Mouse (Mus musculus): ENCODE measurements around the gene Hjurp. TPM values are rescaled to one million over a fixed set of nuclear protein-coding genes. Genes with fewer than 3 reads are reported as not detected.

The Hjurp gene
- total RNA-seq, 2 experiments from 2014 or later: 306 to 349 TPM

DNA sequence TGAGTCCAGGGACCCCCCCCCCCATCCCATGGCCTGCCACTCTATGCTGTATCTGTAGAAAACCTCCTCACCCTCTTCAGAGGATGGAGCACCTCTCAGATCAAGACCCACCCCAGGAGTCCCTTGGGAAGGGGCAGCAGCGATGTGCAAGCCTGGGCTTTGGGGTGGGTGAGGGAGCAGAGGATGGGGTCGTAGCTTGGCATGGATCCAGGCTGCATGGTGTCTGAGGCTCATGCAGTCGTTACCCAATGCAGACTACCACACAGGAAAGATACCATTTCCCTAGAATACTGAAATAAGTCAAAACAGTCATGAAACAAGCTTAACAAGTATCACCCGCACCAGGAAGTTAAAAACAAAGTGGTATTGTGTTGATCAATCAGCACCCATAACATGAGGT, 28.8 kb downstream of the Hjurp start:
- no peak for ATAC-seq (replicated peaks; ENCODE audit: low FRiP score, poor library complexity, severe bottlenecking)

DNA sequence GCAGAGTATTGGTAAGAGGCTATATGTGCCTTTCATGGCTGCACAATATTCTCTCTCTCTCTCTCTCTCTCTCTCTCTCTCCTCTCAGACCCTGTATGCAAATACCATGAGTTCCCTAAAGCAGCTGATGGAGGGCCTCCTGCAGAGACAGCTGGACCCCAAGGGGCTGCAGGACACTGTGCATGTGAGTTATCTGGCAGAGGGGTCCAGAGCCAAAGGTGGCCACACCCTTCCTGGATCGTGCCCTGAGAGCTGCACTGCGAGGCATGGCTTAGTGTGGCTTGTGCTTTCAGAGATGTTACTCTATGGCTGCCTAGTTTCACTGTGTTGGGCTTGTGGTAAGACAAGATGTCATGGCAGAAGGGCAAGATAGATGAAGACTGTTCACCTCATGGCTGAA, 29.8 kb downstream of the Hjurp start:
- no peak for ATAC-seq (replicated peaks; ENCODE audit: low FRiP score, poor library complexity, severe bottlenecking)

- ATAC-seq (replicated peaks; ENCODE audit: low FRiP score, poor library complexity, severe bottlenecking): no peak
Measured at GRCm38 (mm10) chr1:88246386-88246785, 31.0 kb downstream of the Hjurp start.

- no peak for ATAC-seq (replicated peaks; ENCODE audit: low FRiP score, poor library complexity, severe bottlenecking)
Measured at GRCm38 (mm10) chr1:88245881-88246280, 31.6 kb downstream of the Hjurp start.

GRCm38 (mm10) chr1:88243861-88244260, 33.6 kb downstream of the Hjurp start:
- ATAC-seq (replicated peaks; ENCODE audit: low FRiP score, poor library complexity, severe bottlenecking): no peak

DNA sequence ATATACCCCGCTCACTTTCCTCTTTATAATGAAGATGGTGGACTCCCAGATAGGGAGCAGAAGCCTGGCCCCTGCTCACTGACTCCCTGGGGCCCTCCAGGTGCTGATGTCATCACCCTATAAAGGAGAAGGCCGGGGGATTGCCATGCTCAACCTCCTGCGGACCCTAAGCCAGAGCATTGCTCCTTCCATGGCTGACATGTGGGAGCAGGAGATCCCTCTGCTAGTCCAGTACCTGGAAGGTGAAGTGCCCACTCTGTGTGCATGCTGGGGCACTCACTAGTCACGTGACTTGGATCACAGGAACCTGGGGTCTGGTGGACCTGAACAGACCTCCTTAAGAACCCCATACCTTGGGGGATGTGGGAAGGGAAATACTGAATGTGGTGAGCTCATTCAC, 36.9 kb downstream of the Hjurp start:
- ATAC-seq (replicated peaks; ENCODE audit: low FRiP score, poor library complexity, severe bottlenecking): no peak

GRCm38 (mm10) chr1:88240072-88240471, 37.4 kb downstream of the Hjurp start:
- no peak for ATAC-seq (replicated peaks; ENCODE audit: low FRiP score, poor library complexity, severe bottlenecking)

DNA sequence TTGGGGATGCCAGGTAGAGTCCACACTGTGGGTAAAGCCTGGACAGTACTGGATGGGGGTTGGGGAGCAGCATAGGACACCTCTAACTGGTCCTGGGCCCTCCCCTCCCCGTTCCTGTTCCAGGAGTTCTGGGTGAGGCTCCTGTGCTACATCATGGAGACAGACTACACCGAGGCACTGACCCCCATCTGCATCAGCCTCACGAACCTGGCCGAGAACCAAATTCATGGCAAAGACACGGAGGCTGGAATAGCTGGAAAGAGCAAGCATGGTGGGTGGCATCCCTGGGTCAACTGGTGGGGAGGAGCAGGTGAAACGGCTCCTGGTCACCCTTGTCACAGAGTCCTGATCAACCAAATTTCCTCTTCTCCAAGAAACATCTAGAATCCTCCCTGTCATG, 38.7 kb downstream of the Hjurp start:
- no peak for ATAC-seq (replicated peaks; ENCODE audit: low FRiP score, poor library complexity, severe bottlenecking)

GRCm38 (mm10) chr1:88237311-88237710, 40.1 kb downstream of the Hjurp start:
- no peak for ATAC-seq (replicated peaks; ENCODE audit: low FRiP score, poor library complexity, severe bottlenecking)

DNA sequence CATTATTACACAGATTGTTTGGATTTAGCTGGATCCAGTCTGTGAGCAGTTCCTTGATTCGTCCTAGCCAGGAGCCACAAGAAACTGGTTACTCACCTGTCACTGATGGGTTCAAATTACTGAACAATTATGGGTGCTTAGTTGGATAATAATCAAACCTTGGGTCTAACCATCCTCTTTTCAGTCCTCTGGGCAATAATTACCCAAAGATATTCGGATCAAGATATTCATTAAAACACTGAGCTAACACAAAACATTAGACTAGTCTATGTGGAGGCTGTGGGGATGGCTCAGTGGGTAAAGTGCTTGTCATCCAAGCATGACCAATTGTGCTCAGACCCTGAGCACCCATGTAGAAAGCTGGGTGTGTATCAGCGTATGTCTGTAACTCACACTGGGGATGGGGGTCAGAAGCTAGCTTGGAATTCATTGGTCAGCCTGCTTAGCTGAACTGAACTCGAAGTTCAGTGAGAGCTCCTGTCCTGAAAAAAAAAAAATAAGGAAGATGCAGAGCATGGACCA, 41.5 kb downstream of the Hjurp start:
- ATAC-seq (replicated peaks; ENCODE audit: low FRiP score, poor library complexity, severe bottlenecking): no peak

GRCm38 (mm10) chr1:88235046-88235893, 42.2 kb downstream of the Hjurp start:
- ATAC-seq (replicated peaks; ENCODE audit: low FRiP score, poor library complexity, severe bottlenecking): no peak; the same call in 1 of the 2 replicates

DNA sequence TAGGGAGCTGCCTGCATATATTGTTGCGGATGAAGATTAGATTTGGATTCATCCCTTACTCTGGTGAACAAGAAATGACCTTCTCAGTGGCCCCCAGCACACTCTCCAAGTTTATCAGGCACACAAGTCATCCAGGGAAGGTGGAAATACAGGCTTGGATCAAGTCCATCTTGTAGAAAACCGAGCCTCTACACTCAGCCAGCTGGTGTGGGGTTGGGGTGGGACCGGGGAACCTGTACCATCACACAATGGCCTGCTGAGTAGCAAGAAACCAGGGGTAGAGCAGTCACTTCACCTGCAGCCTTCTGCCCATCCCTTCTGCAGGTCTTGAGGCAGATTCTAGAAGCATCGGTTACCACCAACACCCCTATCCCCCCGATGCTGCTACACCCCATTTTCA, 42.8 kb downstream of the Hjurp start:
- no peak for ATAC-seq (replicated peaks; ENCODE audit: low FRiP score, poor library complexity, severe bottlenecking)

- no peak for ATAC-seq (replicated peaks; ENCODE audit: low FRiP score, poor library complexity, severe bottlenecking)
Measured at GRCm38 (mm10) chr1:88234248-88234610, 43.2 kb downstream of the Hjurp start.

DNA sequence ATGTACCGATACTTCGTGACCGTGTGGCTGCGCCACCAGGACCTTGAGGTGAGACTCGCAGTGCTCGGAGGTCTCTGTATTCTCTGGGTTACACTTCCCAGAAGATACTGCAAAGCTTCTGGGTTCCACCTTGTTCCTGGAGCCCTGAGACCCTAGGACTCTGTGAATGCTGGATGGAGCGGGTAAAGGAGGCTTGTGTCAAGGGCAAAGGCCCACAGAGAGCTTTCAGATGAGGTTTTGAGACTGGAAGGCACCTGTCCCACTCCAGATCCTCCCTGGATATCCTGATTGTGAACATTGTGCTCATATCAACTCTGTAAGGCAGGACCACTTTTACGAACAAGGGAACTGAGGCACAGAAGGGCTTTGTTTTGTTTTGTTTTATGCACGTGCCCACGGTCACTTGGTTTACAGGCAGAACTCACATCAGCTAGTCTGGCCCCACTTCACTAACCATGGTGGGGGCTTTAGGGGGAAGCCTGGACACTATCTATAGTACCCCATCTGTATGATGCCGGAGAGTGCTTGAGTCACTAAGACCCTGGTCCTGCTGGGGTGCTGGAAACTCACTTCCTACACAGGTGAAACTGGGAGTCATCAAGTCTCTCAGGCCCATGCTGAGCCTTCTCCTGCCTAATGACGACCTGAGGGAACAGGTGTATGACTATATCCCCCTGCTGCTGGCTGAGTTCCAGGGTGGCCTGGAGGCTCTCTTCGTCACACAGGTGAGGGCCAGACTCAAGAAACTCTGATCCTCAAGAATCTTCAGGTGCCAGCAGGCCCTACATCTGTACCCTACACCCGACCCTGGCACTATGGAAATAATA, 43.8 kb downstream of the Hjurp start:
- ATAC-seq (replicated peaks; ENCODE audit: low FRiP score, poor library complexity, severe bottlenecking): no peak

DNA sequence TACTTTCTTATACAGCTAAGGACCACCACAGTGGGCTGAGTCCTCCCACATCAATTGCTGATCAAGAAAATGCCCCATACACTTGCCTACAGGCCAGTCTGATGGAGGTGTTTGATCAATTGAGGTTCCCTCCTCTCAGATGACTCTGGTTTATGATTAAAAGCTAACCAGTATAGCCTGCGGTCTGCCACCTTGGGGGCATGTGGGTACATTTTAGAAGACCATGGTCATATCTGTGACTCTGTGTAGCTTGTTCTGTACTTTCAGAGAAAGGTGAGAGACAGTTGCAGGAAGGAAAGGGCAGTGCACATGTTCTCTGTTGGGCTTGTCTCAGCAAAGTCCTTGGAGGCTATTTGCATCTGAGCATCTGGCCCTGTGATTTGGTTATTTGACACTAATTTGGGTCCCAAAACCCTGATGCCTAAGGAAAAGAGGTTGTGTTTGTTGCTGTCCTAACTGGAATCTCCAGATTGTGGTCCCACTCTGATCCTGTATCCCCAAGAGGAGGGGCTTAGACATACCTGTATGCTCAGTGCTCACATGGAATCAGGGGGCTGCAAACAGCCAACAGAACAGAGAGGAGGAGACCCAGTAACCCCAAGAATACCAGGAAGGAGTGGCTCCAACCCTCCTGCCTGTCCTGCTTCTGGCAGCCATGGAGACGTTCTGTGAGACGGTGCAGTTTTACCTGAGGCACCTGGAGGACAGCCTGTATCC, 44.6 kb downstream of the Hjurp start:
- no peak for ATAC-seq (replicated peaks; ENCODE audit: low FRiP score, poor library complexity, severe bottlenecking)

- ATAC-seq (replicated peaks; ENCODE audit: low FRiP score, poor library complexity, severe bottlenecking): no peak
Measured at GRCm38 (mm10) chr1:88231803-88232499, 45.5 kb downstream of the Hjurp start.

- ATAC-seq (replicated peaks; ENCODE audit: low FRiP score, poor library complexity, severe bottlenecking): no peak
Measured at GRCm38 (mm10) chr1:88230981-88231802, 46.2 kb downstream of the Hjurp start.

- no peak for ATAC-seq (replicated peaks; ENCODE audit: low FRiP score, poor library complexity, severe bottlenecking)
Measured at GRCm38 (mm10) chr1:88230421-88230820, 47.0 kb downstream of the Hjurp start.

GRCm38 (mm10) chr1:88229986-88230385, 47.4 kb downstream of the Hjurp start:
- no peak for ATAC-seq (replicated peaks; ENCODE audit: low FRiP score, poor library complexity, severe bottlenecking)
